In the genomic region with DNA sequence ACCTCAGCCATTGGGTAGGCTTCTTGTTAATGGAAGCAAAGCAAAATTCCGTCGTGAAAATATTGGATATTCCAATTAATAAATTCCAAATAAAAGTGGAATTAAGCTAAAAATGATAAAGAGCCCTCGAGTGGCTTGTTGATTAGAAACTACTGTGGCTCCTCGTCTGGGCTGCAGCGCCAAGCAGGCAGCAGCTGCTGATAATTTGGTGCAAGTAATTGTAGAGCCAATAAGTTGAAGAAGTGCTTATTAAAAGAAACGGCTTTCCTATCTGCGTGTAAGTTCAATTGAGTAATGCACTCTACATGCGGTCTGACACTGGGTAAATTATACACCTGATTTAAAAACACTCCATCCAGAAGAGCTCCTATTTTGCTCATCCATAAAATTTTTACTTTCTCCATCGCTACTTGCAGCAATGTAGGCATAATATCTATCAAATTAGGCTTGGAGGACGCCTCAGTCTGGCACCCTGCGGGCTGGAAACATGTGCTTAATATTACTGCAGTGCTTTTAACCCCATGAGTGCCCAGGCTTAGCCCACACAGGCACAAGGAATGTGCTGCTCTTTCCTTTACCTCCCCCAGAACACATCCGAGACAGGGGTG, we compare ENCODE assay signal across 15 mouse cellular contexts.
DNase-seq lines count a peak whose midpoint lies in the region; ATAC-seq and TF ChIP-seq lines count a peak whose summit lies in the region.
"Had no signal": no experiment of that assay in that cellular context is flagged by ENCODE, and none has a peak within 500 bp of the region (broad histone marks: within the 10 kb centered on the region; RNA-seq: fewer than 3 reads in every experiment).

No protein-coding gene starts in this region.

- 0 out of 2 replicates have a peak, but pooled peaks cover 5% of the 10 kb centered on the region for H3K4me1 ChIP-seq in embryonic facial prominence, embryonic 15.5 days
- peaks cover 7% of the 10 kb centered on the region for H3K4me1 ChIP-seq in limb, embryonic 11.5 days (ENCODE audit: control insufficient read depth, insufficient read depth, low read length)
- peaks cover 6% of the 10 kb centered on the region for H3K4me1 ChIP-seq in olfactory bulb, adult 2 months (ENCODE audit: control insufficient read depth, insufficient read depth, low read length)
- H3K4me1 ChIP-seq: heart, embryonic 10.5 days had no signal

- TF ChIP-seq CTCF in left cerebral cortex, adult 2 months (IDR thresholded peaks at IDR 0.05) = no peak
- no peak for TF ChIP-seq CTCF in olfactory bulb, adult 2 months (IDR thresholded peaks at IDR 0.05; ENCODE audit: insufficient read depth, low read depth, low read length)
- no peak for TF ChIP-seq CTCF in layer of hippocampus, adult 2 months (conservative IDR thresholded peaks at IDR 0.05)

- ATAC-seq in embryonic facial prominence, embryonic 15.5 days (ENCODE audit: insufficient number of reproducible peaks, low FRiP score, low TSS enrichment, low read depth) = no peak
- ATAC-seq in limb, embryonic 11.5 days (ENCODE audit: insufficient number of reproducible peaks, low FRiP score, low TSS enrichment, low read depth) = no peak
- ATAC-seq: lung, postnatal 0 days had no signal

- no peak for TF ChIP-seq POLR2A in olfactory bulb, adult 2 months (IDR thresholded peaks at IDR 0.05; ENCODE audit: insufficient read depth, low read depth, low read length)

- H3K36me3 ChIP-seq in embryonic facial prominence, embryonic 15.5 days = no peaks in the 10 kb centered on the region
- no peaks in the 10 kb centered on the region for H3K36me3 ChIP-seq in limb, embryonic 11.5 days (ENCODE audit: control insufficient read depth, insufficient read depth, low read length)
- H3K36me3 ChIP-seq: heart, embryonic 10.5 days; midbrain, embryonic 12.5 days had no signal

- H3K27ac ChIP-seq in left cerebral cortex, adult 2 months = no peak overlapping the region
- H3K27ac ChIP-seq in embryonic facial prominence, embryonic 15.5 days (replicated peaks) = no peak overlapping the region
- no peak overlapping the region for H3K27ac ChIP-seq in limb, embryonic 11.5 days (replicated peaks; ENCODE audit: low read depth, low read length)
- peak overlapping the region; percentile 69 for H3K27ac ChIP-seq in olfactory bulb, adult 2 months (ENCODE audit: insufficient read depth, low read depth, low read length)
- no peak overlapping the region for H3K27ac ChIP-seq in layer of hippocampus, adult 2 months
- H3K27ac ChIP-seq: heart, embryonic 10.5 days; midbrain, embryonic 12.5 days; stomach, postnatal 0 days had no signal

- H3K27me3 ChIP-seq in embryonic facial prominence, embryonic 15.5 days = peaks cover 2% of the 10 kb centered on the region; the same call in 1 of the 2 replicates
- no peaks in the 10 kb centered on the region for H3K27me3 ChIP-seq in limb, embryonic 11.5 days (ENCODE audit: control insufficient read depth, insufficient read depth, low read length)
- H3K27me3 ChIP-seq: midbrain, embryonic 12.5 days had no signal

- intact Hi-C loops in left cerebral cortex, postnatal 4 days (cut with DNase I) = no loop called here
- intact Hi-C loops in left cerebral cortex, adult 2 months (cut with DNase I) = no loop called here

- DNase-seq in left cerebral cortex, postnatal 4 days = peak; percentile 39
- DNase-seq in left cerebral cortex, adult 2 months (ENCODE audit: extremely low spot score in 1 of 2, low spot score in 2 of 2) = no peak
- peak; percentile 45 for DNase-seq in limb, embryonic 11.5 days (ENCODE audit: low spot score)
- no peak for DNase-seq in layer of hippocampus, postnatal 25 days (ENCODE audit: extremely low spot score in 1 of 2, low spot score in 1 of 2)
- DNase-seq in layer of hippocampus, adult 2 months (ENCODE audit: low spot score in 2 of 2) = no peak
- no peak for DNase-seq in thymus, postnatal 25 days
- DNase-seq: cerebellum, adult 2 months; heart, postnatal 4 days; spleen, adult 18-20 months had no signal

- H3K9ac ChIP-seq in embryonic facial prominence, embryonic 15.5 days = no peak overlapping the region
- no peak overlapping the region for H3K9ac ChIP-seq in limb, embryonic 11.5 days (ENCODE audit: low read length)
- H3K9ac ChIP-seq: midbrain, embryonic 12.5 days had no signal

- H3K4me3 ChIP-seq in left cerebral cortex, adult 2 months = no peak overlapping the region
- no peak overlapping the region for H3K4me3 ChIP-seq in embryonic facial prominence, embryonic 15.5 days (replicated peaks)
- H3K4me3 ChIP-seq in limb, embryonic 11.5 days (ENCODE audit: low read depth, low read length) = no peak overlapping the region
- no peak overlapping the region for H3K4me3 ChIP-seq in olfactory bulb, adult 2 months (ENCODE audit: insufficient read depth, low read depth, low read length)
- H3K4me3 ChIP-seq in layer of hippocampus, adult 2 months = no peak overlapping the region
- H3K4me3 ChIP-seq: heart, embryonic 10.5 days; midbrain, embryonic 12.5 days had no signal

- peak overlapping the region; percentile 13; the same call in 1 of the 2 replicates for H3K4me2 ChIP-seq in embryonic facial prominence, embryonic 15.5 days (replicated peaks)
- H3K4me2 ChIP-seq in limb, embryonic 11.5 days (ENCODE audit: low read depth, severe bottlenecking) = peak overlapping the region; percentile 3; the same call in 1 of the 2 replicates
- H3K4me2 ChIP-seq: midbrain, embryonic 12.5 days had no signal

- WGBS in embryonic facial prominence, embryonic 15.5 days = 32% methylated on average over 12 of the region's 12 CpGs
- 20% methylated on average over 12 of the region's 12 CpGs for WGBS in limb, embryonic 11.5 days
- WGBS in olfactory bulb, adult 2 months = 14% methylated on average over 12 of the region's 12 CpGs

- H3K9me3 ChIP-seq in embryonic facial prominence, embryonic 15.5 days (replicated peaks) = no peaks in the 10 kb centered on the region
- H3K9me3 ChIP-seq in limb, embryonic 11.5 days (ENCODE audit: control insufficient read depth, low read length) = no peaks in the 10 kb centered on the region
- H3K9me3 ChIP-seq: heart, embryonic 10.5 days; midbrain, embryonic 12.5 days had no signal

Comparison
In these comparisons a context has a peak if more than half of its experiments do, and no peak if none do; other contexts are left out.
1. DNase-seq: peak in left cerebral cortex, postnatal 4 days (single experiment) and limb, embryonic 11.5 days (single experiment); none in left cerebral cortex, adult 2 months (0 of 2), layer of hippocampus, postnatal 25 days (0 of 2), layer of hippocampus, adult 2 months (0 of 2) and thymus, postnatal 25 days (single experiment).